Mouse (Mus musculus) limb, embryonic 13.5 days (tissue): ENCODE results near the gene Dhx57. TPM values are rescaled to one million over a fixed set of nuclear protein-coding genes. Genes with fewer than 3 reads are reported as not detected.
"Not testable (repeated sequence)": the region's sequence is repeated elsewhere in the genome, so short reads cannot be mapped to it uniquely, and the experiment has no call there.

Experiments
- ATAC-seq: fragments of 200-750 bp; cut with Nextera tagmentation; 2 replicates; pipeline ENCODE4 v1.8.0; 2017; ENCODE audit warnings: low read depth, moderate number of reproducible peaks, moderate TSS enrichment; ENCODE audit not compliant: low FRiP score
- H3K27ac ChIP-seq: fragments of 300-500 bp; sonication (generic); 2 replicates; pipeline ENCODE4 v1.5.1; 2015; ENCODE audit warnings: inconsistent platforms, mild to moderate bottlenecking, moderate library complexity
- H3K27me3 ChIP-seq: fragments of 300-500 bp; sonication (generic); 2 replicates; pipeline ENCODE4 v1.6.1; 2015; ENCODE audit warnings: mild to moderate bottlenecking, inconsistent platforms
- H3K36me3 ChIP-seq: fragments of 300-500 bp; sonication (generic); 2 replicates; pipeline ENCODE4 v1.6.1; 2015; ENCODE audit warnings: inconsistent platforms, mild to moderate bottlenecking, moderate library complexity
- H3K4me1 ChIP-seq: fragments of 300-500 bp; sonication (generic); 2 replicates; pipeline ENCODE4 v1.6.1; 2015; ENCODE audit warnings: inconsistent platforms
- H3K4me2 ChIP-seq: fragments of 300-500 bp; sonication (generic); replicated peaks from 2 replicates; pipeline ENCODE4 v1.6.1; 2015; ENCODE audit warnings: inconsistent platforms, mild to moderate bottlenecking, moderate library complexity
- H3K4me3 ChIP-seq: fragments of 300-500 bp; sonication (generic); 2 replicates; pipeline ENCODE4 v1.5.1; 2015; ENCODE audit warnings: moderate library complexity, mild to moderate bottlenecking, inconsistent platforms
- H3K9ac ChIP-seq: fragments of 300-500 bp; sonication (generic); 2 replicates; pipeline ENCODE4 v1.6.1; 2015; ENCODE audit warnings: mild to moderate bottlenecking, inconsistent platforms
- H3K9me3 ChIP-seq: fragments of 300-500 bp; sonication (generic); 2 replicates; pipeline ENCODE4 v1.6.1; 2016; ENCODE audit warnings: inconsistent platforms
- WGBS: fragments of 180-500 bp; shearing (Covaris S2); methylation state at CpG from one replicate; pipeline ENCODE4 v1.1.7; 2015; 5-methylcytosine and 5-hydroxymethylcytosine counted together
- polyA plus RNA-seq: library from polyadenylated mRNA; unstranded; fragments of >200 nt; fragmentation: Nextera tagmentation; extraction: Ambion mirVana; gene quantifications from 2 replicates; pipeline ENCODE4 v1.2.1, GENCODE M21; 2015

The Dhx57 gene
- polyA plus RNA-seq, 1 experiment from 2014 or later, result 25.5 TPM

GRCm38 (mm10) chr17:80243116-80243515, 47.2 kb downstream of the Dhx57 start:
- Histone ChIP-seq H3K4me2 (no peak overlapping the region), H3K9ac (no peak overlapping the region), H3K27ac (no peak overlapping the region), H3K4me1 (no peaks in the 10 kb centered on the region), H3K27me3 (no peaks in the 10 kb centered on the region), H3K9me3 (no peaks in the 10 kb centered on the region), H3K36me3 (peaks cover 94% of the 10 kb centered on the region), H3K4me3 (no peak overlapping the region)
- ATAC-seq, result no peak
- WGBS, result 60% methylated on average over 13 of the region's 13 CpGs

DNA sequence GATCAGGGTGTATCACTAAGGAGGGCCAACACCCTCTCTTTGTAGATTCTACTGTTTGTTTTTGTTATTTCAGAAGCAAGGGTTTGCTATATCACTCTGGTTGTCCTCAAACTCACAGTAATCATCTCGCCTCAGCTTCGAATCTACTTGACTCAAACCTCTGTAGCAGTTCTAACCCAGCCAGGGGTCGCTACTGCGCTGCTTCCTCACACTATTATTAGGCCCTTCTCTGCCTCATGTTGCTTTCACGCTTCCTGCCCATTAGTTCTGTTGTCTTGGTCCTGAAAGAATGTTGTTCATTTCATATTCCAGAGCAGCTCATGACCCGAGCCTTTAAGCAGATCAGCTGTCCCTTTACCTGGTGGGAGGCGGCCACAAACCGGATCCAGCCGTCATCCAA, 48.7 kb downstream of the Dhx57 start:
- Histone ChIP-seq H3K4me2 (no peak overlapping the region), H3K4me3 (no peak overlapping the region), H3K9ac (no peak overlapping the region), H3K36me3 (peaks cover 90% of the 10 kb centered on the region), H3K9me3 (no peaks in the 10 kb centered on the region), H3K4me1 (no peaks in the 10 kb centered on the region), H3K27ac (no peak overlapping the region), H3K27me3 (no peaks in the 10 kb centered on the region)
- no peak for ATAC-seq
- WGBS, result 91% methylated on average over 9 of the region's 9 CpGs

GRCm38 (mm10) chr17:80237475-80237874, 52.8 kb downstream of the Dhx57 start:
- no peak overlapping the region for H3K27ac ChIP-seq
- no peak overlapping the region for H3K4me2 ChIP-seq
- no peaks in the 10 kb centered on the region for H3K27me3 ChIP-seq
- no peaks in the 10 kb centered on the region for H3K4me1 ChIP-seq
- no peak overlapping the region for H3K4me3 ChIP-seq
- H3K9me3 ChIP-seq, result peaks cover 5% of the 10 kb centered on the region; the same call in 1 of the 2 replicates
- H3K9ac ChIP-seq, result no peak overlapping the region
- ATAC-seq, result no peak
- 90% methylated on average over 5 of the region's 5 CpGs for WGBS
- H3K36me3 ChIP-seq, result peaks cover 57% of the 10 kb centered on the region

- WGBS, result 88% methylated on average over 3 of the region's 3 CpGs
Observed at GRCm38 (mm10) chr17:80236805-80237204, 53.5 kb downstream of the Dhx57 start.

DNA sequence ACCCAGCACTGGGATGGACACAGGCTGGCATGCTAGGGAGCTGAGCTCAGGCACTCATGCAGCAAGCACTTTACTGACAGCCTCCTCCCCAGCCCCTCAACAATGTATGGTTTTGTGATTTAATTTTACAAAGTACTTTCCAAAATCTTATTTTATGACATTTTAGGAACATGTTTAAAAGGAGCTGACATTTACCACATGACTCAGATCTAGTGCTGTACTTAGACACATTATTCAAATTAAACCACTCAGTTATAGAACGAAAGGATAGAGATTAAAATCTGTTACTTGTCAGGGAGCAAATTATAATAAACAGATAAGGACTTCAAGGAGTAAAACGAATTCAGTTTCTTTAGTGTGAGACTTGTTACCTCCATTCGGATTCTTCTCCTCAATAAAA, 54.8 kb downstream of the Dhx57 start:
- no peaks in the 10 kb centered on the region for H3K27me3 ChIP-seq
- no peaks in the 10 kb centered on the region for H3K4me1 ChIP-seq
- H3K9me3 ChIP-seq, result peaks cover 5% of the 10 kb centered on the region; the same call in 1 of the 2 replicates
- H3K36me3 ChIP-seq, result peaks cover 39% of the 10 kb centered on the region
- ATAC-seq, result no peak
- no peak overlapping the region for H3K4me2 ChIP-seq
- no peak overlapping the region for H3K27ac ChIP-seq
- no peak overlapping the region for H3K4me3 ChIP-seq
- 83% methylated on average over 3 of the region's 3 CpGs for WGBS
- no peak overlapping the region for H3K9ac ChIP-seq

More at GRCm38 (mm10) chr17:80236805-80237204, 53.5 kb downstream of the Dhx57 start:
- no peaks in the 10 kb centered on the region for H3K27me3 ChIP-seq
- H3K4me3 ChIP-seq, result no peak overlapping the region
- no peak overlapping the region for H3K9ac ChIP-seq
- no peak overlapping the region for H3K4me2 ChIP-seq
- H3K27ac ChIP-seq, result no peak overlapping the region
- H3K4me1 ChIP-seq, result no peaks in the 10 kb centered on the region
- peaks cover 5% of the 10 kb centered on the region; the same call in 1 of the 2 replicates for H3K9me3 ChIP-seq
- H3K36me3 ChIP-seq, result peaks cover 51% of the 10 kb centered on the region
- no peak for ATAC-seq

GRCm38 (mm10) chr17:80234376-80234775, 55.9 kb downstream of the Dhx57 start:
- Histone ChIP-seq H3K4me1 (no peaks in the 10 kb centered on the region), H3K9me3 (peaks cover 5% of the 10 kb centered on the region; the same call in 1 of the 2 replicates), H3K36me3 (peaks cover 30% of the 10 kb centered on the region), H3K4me3 (no peak overlapping the region), H3K4me2 (no peak overlapping the region), H3K27ac (no peak overlapping the region), H3K27me3 (no peaks in the 10 kb centered on the region), H3K9ac (no peak overlapping the region)
- WGBS, result 88% methylated on average over 7 of the region's 7 CpGs
- no peak for ATAC-seq

DNA sequence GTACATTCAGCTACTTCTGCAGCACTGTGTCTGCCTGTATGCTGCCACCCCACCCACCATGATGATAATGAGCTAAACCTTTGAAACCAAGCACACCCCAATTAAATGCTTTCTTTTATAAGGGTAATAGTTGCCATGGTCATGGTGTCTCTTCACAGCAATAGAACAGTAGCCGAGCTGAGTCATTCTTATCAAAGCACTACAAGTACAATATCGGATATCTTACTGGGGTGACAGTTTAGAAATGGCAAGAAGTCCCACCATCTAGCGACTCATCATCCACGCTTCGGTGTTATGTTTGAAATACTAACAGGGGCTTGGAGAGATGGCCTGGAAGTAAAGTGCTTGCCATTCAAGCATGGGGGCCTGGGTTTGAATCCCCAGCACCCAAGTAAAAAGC, 56.4 kb downstream of the Dhx57 start:
- H3K27me3 ChIP-seq, result no peaks in the 10 kb centered on the region
- no peak overlapping the region for H3K4me3 ChIP-seq
- H3K27ac ChIP-seq, result no peak overlapping the region
- peaks cover 5% of the 10 kb centered on the region; the same call in 1 of the 2 replicates for H3K9me3 ChIP-seq
- no peak overlapping the region for H3K4me2 ChIP-seq
- ATAC-seq, result no peak
- WGBS, result 91% methylated on average over 5 of the region's 5 CpGs
- H3K4me1 ChIP-seq, result no peaks in the 10 kb centered on the region
- H3K36me3 ChIP-seq, result peaks cover 26% of the 10 kb centered on the region
- H3K9ac ChIP-seq, result no peak overlapping the region

DNA sequence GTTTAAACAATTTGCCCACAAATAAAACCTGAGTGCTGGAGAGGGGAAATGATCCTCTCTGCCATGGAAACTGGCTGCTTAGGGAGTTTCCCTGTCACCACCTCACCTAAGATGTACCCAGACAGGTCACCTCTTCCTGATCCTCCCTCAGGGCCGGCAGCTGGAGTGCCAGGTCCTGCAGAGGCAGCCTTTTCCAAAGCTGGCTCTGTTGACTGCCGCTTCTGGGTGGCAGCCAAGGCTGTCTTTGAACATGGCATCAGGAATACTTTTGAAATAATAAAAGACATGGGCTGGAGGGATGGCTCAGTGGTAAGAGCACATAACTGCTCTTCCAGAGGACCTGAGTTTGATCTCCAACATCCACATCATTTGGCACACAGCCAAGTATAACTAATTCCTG, 60.9 kb downstream of the Dhx57 start:
- Histone ChIP-seq H3K9me3 (peaks cover 5% of the 10 kb centered on the region; the same call in 1 of the 2 replicates), H3K27me3 (no peaks in the 10 kb centered on the region), H3K4me2 (no peak overlapping the region), H3K4me1 (no peaks in the 10 kb centered on the region; the same call in 1 of the 2 replicates), H3K4me3 (no peak overlapping the region), H3K27ac (no peak overlapping the region), H3K9ac (no peak overlapping the region), H3K36me3 (peaks cover 15% of the 10 kb centered on the region)
- 91% methylated on average over 2 of the region's 2 CpGs for WGBS
- ATAC-seq, result no peak

GRCm38 (mm10) chr17:80225142-80225541, 65.1 kb downstream of the Dhx57 start:
- H3K4me1 ChIP-seq, ATAC-seq, H3K27me3 ChIP-seq, H3K9me3 ChIP-seq, H3K36me3 ChIP-seq: not testable (repeated sequence)
- peak overlapping the region; percentile 76 for H3K4me2 ChIP-seq
- H3K4me3 ChIP-seq, result peak overlapping the region; percentile 62
- 57% methylated on average over 5 of the region's 5 CpGs for WGBS
- peak overlapping the region; percentile 91; the same call in 1 of the 2 replicates for H3K27ac ChIP-seq
- H3K9ac ChIP-seq, result peak overlapping the region; percentile 77

DNA sequence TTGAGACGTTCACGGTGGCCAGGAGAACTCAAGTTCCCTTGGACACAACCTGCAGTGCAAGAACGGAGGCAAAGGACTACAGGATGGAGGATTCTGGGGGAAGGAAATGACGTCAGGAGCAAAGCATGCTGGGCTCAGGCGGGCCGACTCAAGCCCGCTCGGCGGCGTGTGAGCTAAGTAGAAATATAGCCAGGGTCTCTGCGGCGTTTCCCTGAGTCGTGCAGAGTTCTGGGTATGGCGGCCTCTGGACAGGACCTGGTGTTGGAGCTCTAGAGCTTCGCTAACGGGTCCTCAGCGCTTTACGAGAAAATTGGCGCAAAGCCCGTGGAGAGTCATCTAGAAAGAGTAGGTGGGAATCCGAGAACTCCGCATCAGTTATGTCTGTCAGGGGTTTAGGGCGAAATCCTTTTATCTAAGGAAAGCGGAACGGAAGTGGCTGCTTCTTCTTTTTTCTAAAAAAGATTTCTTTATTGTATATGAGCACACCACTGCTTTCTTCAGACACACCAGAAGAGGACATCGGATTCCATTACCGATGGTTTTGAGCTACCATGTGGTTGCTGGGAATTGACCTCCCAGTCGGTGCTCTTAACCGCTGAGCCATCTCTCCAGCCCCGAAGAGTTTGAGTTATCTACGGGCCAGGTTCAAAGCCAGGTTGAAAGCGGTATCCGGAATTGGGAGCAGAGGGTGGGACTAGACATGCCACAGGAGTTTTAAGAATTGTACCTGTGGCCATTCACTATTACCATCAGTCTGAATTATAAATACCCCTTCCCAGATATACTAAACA, 65.8 kb downstream of the Dhx57 start, which contains the start of gene Gemin6:
Gene Gemin6 (plus strand): TSS at position 116 of the 791 bp plus-strand sequence.
- no peaks in the 10 kb centered on the region; the same call in 1 of the 2 replicates for H3K4me1 ChIP-seq
- ATAC-seq, result peak; percentile 98
- WGBS, result under 1% methylated on average over 33 of the region's 33 CpGs
- H3K36me3 ChIP-seq, result peaks cover 8% of the 10 kb centered on the region; the same call in 1 of the 2 replicates
- H3K4me2 ChIP-seq, result peak within 1 kb of the TSS; percentile 76
- H3K27me3 ChIP-seq, result no peaks in the 10 kb centered on the region
- peak within 1 kb of the TSS; percentile 77 for H3K9ac ChIP-seq
- no peaks in the 10 kb centered on the region for H3K9me3 ChIP-seq
- peak within 1 kb of the TSS; percentile 91 for H3K27ac ChIP-seq
- H3K4me3 ChIP-seq, result peak within 1 kb of the TSS; percentile 62

DNA sequence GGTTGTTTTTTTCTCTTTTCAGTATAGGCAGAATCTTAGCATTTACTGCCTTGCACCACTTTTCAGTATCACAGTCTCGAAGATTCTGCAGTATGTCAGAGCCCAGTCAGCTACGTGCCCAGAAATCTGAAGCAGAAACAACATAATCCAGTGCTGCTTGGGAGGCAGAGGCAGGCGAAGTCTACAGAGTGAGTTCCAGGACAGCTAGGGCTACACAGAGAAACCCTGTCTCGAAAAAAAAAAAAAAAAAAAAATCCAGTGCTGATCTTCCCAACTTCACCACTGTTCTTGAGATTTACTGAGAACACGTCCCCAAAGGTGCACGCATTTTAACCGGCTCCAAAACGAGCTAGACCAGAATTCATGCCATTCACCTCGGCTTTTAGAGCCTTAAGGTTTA, 66.4 kb downstream of the Dhx57 start:
- no peak for ATAC-seq
- Histone ChIP-seq H3K27me3 (no peaks in the 10 kb centered on the region), H3K9ac (peak overlapping the region; percentile 77), H3K4me3 (peak overlapping the region; percentile 62), H3K27ac (peak overlapping the region; percentile 91), H3K36me3 (peaks cover 5% of the 10 kb centered on the region; the same call in 1 of the 2 replicates), H3K4me1 (no peaks in the 10 kb centered on the region; the same call in 1 of the 2 replicates), H3K4me2 (peak overlapping the region; percentile 76), H3K9me3 (no peaks in the 10 kb centered on the region)
- 14% methylated on average over 9 of the region's 9 CpGs for WGBS

GRCm38 (mm10) chr17:80221890-80222628, 68.2 kb downstream of the Dhx57 start:
- ATAC-seq, result no peak
- H3K27ac ChIP-seq, result no peak overlapping the region
- H3K4me2 ChIP-seq, result no peak overlapping the region
- no peaks in the 10 kb centered on the region; the same call in 1 of the 2 replicates for H3K4me1 ChIP-seq
- no peak overlapping the region for H3K4me3 ChIP-seq
- H3K27me3 ChIP-seq, result no peaks in the 10 kb centered on the region
- no peaks in the 10 kb centered on the region for H3K9me3 ChIP-seq
- no peak overlapping the region for H3K9ac ChIP-seq
- WGBS, result 75% methylated on average over 3 of the region's 3 CpGs
- H3K36me3 ChIP-seq, result no peaks in the 10 kb centered on the region
